Mouse (Mus musculus): ENCODE results near the gene Limch1. TPM values are rescaled to one million over a fixed set of nuclear protein-coding genes. Genes with fewer than 3 reads are reported as not detected.

Limch1 gene
- polyA plus RNA-seq, 1 experiment from 2014 or later: 22.2 TPM

DNA sequence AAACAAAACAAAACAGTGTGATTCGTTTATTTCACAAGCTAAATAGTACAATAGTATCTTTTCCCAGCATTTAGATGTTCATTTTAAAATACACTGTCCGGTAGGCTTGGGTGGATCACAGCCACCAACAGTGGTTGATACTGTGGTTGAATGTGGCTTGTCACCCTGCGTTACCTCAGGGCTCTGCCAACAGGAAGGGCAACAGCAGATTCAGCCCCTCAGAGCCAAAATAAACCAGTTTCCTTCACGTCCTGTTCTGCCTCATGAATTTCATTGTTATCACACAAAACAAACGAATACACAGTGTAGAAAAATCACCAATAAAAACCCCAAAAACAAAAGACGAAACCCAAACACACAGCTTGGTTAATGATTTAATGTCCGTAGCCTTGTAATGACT is 102.5 kb downstream of the Limch1 start:
- H3K36me3 ChIP-seq (ENCODE audit: control insufficient read depth, insufficient read depth): no peaks in the 10 kb centered on the region
- no peak overlapping the region for H3K4me3 ChIP-seq (ENCODE audit: low read length)
- 55% methylated on average over 7 of the region's 7 CpGs for WGBS
- H3K27me3 ChIP-seq (ENCODE audit: control insufficient read depth, insufficient read depth, low read length): no peaks in the 10 kb centered on the region
- H3K9me3 ChIP-seq (replicated peaks; ENCODE audit: control insufficient read depth, low read length): no peaks in the 10 kb centered on the region
- no peak overlapping the region for H3K27ac ChIP-seq (ENCODE audit: low read length)
- no peaks in the 10 kb centered on the region; the same call in 1 of the 2 replicates for H3K4me1 ChIP-seq (ENCODE audit: control insufficient read depth, insufficient read depth, low read length)
- no peak overlapping the region for H3K4me2 ChIP-seq (ENCODE audit: low read depth, low read length)
- ATAC-seq (replicated peaks; ENCODE audit: extremely low read depth, insufficient read depth, low FRiP score): no peak; the same call in 1 of the 2 replicates
- H3K9ac ChIP-seq (ENCODE audit: low read length): no peak overlapping the region

DNA sequence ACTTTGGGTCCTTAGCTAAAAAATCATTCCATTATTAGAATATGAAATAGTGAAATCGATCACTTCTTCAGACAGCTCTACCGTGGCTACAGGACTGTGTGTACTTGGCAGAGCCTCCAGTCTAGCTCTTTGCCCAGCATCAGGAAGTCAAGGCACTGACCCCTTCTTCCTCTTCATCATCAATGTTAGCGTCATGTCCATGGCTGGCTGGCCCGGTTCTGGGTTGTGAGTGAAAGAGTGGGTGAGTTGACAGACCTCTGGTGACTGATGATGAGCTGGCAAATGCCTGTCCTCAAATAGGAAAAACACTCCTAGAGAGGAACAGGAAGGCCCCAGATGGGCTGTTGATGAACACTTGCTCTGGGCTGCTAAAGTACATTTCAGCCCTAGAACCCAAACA is 103.5 kb downstream of the Limch1 start:
- H3K9me3 ChIP-seq (replicated peaks; ENCODE audit: control insufficient read depth, low read length): no peaks in the 10 kb centered on the region
- H3K27me3 ChIP-seq (ENCODE audit: control insufficient read depth, insufficient read depth, low read length): no peaks in the 10 kb centered on the region
- H3K36me3 ChIP-seq (ENCODE audit: control insufficient read depth, insufficient read depth): no peaks in the 10 kb centered on the region
- WGBS: 50% methylated on average over 4 of the region's 4 CpGs
- no peaks in the 10 kb centered on the region for H3K4me1 ChIP-seq (ENCODE audit: control insufficient read depth, insufficient read depth, low read length)
- no peak overlapping the region for H3K9ac ChIP-seq (ENCODE audit: low read length)
- no peak for ATAC-seq (replicated peaks; ENCODE audit: extremely low read depth, insufficient read depth, low FRiP score)
- no peak overlapping the region for H3K27ac ChIP-seq (ENCODE audit: low read length)
- no peak overlapping the region for H3K4me3 ChIP-seq (ENCODE audit: low read length)
- H3K4me2 ChIP-seq (ENCODE audit: low read depth, low read length): no peak overlapping the region

DNA sequence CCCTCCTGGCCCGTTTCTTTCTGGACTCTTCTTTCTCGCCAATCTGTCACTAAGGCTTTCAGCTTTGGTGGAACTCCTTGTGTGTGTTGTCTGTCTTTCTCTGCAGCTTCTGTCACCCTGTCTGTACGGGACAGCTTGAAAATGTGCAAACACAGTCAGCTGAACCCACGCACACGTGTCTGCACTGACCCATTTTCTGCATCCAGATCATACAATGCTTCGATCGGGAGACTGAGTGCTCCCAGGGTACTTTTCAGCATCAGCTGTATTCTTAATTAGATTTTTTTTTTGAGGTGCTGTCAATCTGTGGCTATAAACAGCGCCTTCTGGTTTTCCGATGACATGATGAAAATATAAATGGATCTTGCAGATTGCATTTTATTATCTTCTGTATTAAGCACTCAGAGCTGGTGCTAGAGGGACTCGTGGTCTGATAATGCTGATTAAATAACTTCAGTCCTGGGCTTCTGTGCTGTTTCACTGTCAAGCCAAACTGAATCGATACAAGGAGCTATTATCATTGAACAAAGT is 105.2 kb downstream of the Limch1 start:
- H3K27ac ChIP-seq (ENCODE audit: low read length): no peak overlapping the region
- H3K9ac ChIP-seq (ENCODE audit: low read length): no peak overlapping the region
- H3K4me1 ChIP-seq (ENCODE audit: control insufficient read depth, insufficient read depth, low read length): no peaks in the 10 kb centered on the region
- no peaks in the 10 kb centered on the region for H3K36me3 ChIP-seq (ENCODE audit: control insufficient read depth, insufficient read depth)
- 60% methylated on average over 11 of the region's 11 CpGs for WGBS
- H3K9me3 ChIP-seq (replicated peaks; ENCODE audit: control insufficient read depth, low read length): no peaks in the 10 kb centered on the region
- no peaks in the 10 kb centered on the region for H3K27me3 ChIP-seq (ENCODE audit: control insufficient read depth, insufficient read depth, low read length)
- ATAC-seq (replicated peaks; ENCODE audit: extremely low read depth, insufficient read depth, low FRiP score): no peak
- no peak overlapping the region for H3K4me2 ChIP-seq (ENCODE audit: low read depth, low read length)
- no peak overlapping the region for H3K4me3 ChIP-seq (ENCODE audit: low read length)

DNA sequence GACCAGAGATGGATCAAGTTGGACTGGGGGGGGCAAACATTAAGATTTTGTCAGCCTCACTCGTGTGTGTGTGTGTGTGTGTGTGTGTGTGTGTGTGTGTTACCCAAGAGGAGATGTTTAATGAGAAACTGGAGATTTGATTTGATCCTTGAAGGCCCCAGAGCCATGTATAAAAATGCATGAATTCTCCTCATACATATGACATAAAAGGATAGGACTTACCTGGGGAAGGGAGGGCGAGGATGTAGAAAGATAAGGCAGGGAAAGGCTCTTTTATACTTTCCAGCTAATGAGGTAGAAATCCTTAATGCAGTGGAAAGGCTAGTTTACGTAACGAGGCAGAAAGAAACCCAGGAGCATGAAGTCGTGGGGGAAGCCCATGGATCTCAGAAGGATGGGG is 106.1 kb downstream of the Limch1 start:
- no peak for ATAC-seq (replicated peaks; ENCODE audit: extremely low read depth, insufficient read depth, low FRiP score)
- 80% methylated on average over 5 of the region's 5 CpGs for WGBS
- Histone ChIP-seq H3K9me3 (replicated peaks; ENCODE audit: control insufficient read depth, low read length) (no peaks in the 10 kb centered on the region), H3K27me3 (ENCODE audit: control insufficient read depth, insufficient read depth, low read length) (no peaks in the 10 kb centered on the region), H3K4me1 (ENCODE audit: control insufficient read depth, insufficient read depth, low read length) (no peaks in the 10 kb centered on the region), H3K4me3 (ENCODE audit: low read length) (no peak overlapping the region), H3K27ac (ENCODE audit: low read length) (no peak overlapping the region), H3K36me3 (ENCODE audit: control insufficient read depth, insufficient read depth) (no peaks in the 10 kb centered on the region), H3K4me2 (ENCODE audit: low read depth, low read length) (no peak overlapping the region), H3K9ac (ENCODE audit: low read length) (no peak overlapping the region)

DNA sequence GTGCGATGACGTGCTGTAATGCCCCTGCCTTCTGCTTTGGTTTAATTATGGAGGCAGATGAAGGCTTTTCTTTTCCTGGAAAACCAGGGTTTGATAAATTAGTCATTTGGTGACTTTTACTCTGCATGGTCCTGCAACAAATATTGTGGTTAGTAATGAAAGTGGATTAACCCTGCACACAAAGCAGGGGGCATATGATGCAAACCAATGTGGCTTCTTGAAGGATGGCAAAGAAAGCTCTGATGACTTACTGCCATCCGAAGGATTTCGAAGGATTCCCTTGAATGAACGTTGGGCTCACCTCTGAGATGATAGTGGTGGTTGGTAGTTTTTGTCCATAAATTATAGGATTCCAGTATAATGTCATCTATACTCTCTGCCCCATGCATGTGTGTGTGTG is 108.6 kb downstream of the Limch1 start:
- Histone ChIP-seq H3K9ac (ENCODE audit: low read length) (no peak overlapping the region), H3K4me1 (ENCODE audit: control insufficient read depth, insufficient read depth, low read length) (no peaks in the 10 kb centered on the region), H3K27me3 (ENCODE audit: control insufficient read depth, insufficient read depth, low read length) (no peaks in the 10 kb centered on the region), H3K4me2 (ENCODE audit: low read depth, low read length) (no peak overlapping the region), H3K4me3 (ENCODE audit: low read length) (no peak overlapping the region), H3K9me3 (replicated peaks; ENCODE audit: control insufficient read depth, low read length) (no peaks in the 10 kb centered on the region), H3K27ac (ENCODE audit: low read length) (no peak overlapping the region), H3K36me3 (ENCODE audit: control insufficient read depth, insufficient read depth) (no peaks in the 10 kb centered on the region)
- 91% methylated on average over 5 of the region's 5 CpGs for WGBS
- no peak for ATAC-seq (replicated peaks; ENCODE audit: extremely low read depth, insufficient read depth, low FRiP score)

DNA sequence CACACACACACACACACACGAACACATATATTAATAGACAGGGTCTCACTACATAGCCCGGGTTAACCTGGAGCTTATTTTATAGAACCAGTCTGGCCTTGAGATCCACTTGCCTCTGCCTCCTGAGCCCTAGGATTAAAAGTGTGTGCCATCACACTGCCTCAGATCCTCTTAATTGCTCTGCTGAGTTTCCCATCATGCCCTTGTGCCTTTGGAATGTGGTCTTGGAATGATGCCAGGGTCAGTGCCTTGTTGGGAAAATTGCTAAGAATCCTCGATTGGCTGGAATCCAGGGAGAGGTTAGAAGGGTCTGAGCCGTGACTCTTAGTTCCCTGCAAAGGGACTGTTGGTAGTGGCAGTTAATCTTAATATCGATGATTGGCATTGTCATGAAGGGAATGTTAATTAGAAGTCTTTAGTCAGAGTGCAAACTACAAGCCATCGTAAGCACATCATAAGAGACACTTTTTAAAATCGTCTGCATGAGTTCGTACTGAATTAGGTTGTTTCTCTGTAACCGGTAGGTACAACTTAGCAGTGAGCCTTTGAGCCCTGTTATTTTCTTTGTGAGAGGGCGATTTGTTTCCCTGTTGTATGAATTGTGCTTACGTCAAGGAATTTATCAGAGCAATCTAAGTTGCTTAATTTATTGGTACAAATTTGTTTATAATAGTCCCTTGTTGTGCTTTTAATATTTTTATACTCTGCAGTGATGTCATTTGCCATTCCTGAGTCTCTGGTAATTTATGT is 109.9 kb downstream of the Limch1 start:
- Histone ChIP-seq H3K36me3 (ENCODE audit: control insufficient read depth, insufficient read depth) (no peaks in the 10 kb centered on the region), H3K27me3 (ENCODE audit: control insufficient read depth, insufficient read depth, low read length) (no peaks in the 10 kb centered on the region), H3K4me2 (ENCODE audit: low read depth, low read length) (no peak overlapping the region), H3K4me1 (ENCODE audit: control insufficient read depth, insufficient read depth, low read length) (no peaks in the 10 kb centered on the region), H3K27ac (ENCODE audit: low read length) (no peak overlapping the region), H3K9ac (ENCODE audit: low read length) (no peak overlapping the region), H3K4me3 (ENCODE audit: low read length) (no peak overlapping the region), H3K9me3 (replicated peaks; ENCODE audit: control insufficient read depth, low read length) (no peaks in the 10 kb centered on the region)
- WGBS: 62% methylated on average over 11 of the region's 11 CpGs
- ATAC-seq (replicated peaks; ENCODE audit: extremely low read depth, insufficient read depth, low FRiP score): no peak

DNA sequence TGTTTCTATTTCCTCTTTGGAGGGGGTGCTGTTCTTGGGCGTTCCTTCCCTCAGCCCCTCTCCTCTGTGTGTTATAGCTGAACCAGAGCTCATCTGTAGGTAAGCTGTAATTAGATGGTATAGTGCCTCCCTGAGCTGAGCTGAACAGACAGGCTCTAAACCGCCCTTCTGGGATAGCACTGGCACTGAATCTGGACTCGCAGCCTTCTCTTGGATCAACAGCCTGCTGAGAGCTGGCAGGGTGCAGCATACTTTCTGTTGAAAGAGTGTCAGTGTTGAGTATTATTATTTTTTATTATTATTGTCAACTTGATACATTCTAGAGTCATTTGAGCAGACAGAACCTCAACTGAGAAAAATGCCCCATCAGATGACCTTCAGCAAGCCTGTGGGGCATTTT is 113.9 kb downstream of the Limch1 start:
- H3K27ac ChIP-seq (ENCODE audit: low read length): no peak overlapping the region
- no peak for ATAC-seq (replicated peaks; ENCODE audit: extremely low read depth, insufficient read depth, low FRiP score)
- WGBS: 94% methylated on average over 3 of the region's 3 CpGs
- peaks cover 12% of the 10 kb centered on the region for H3K4me1 ChIP-seq (ENCODE audit: control insufficient read depth, insufficient read depth, low read length)
- H3K4me2 ChIP-seq (ENCODE audit: low read depth, low read length): no peak overlapping the region
- H3K9ac ChIP-seq (ENCODE audit: low read length): no peak overlapping the region
- no peaks in the 10 kb centered on the region for H3K36me3 ChIP-seq (ENCODE audit: control insufficient read depth, insufficient read depth)
- H3K9me3 ChIP-seq (replicated peaks; ENCODE audit: control insufficient read depth, low read length): no peaks in the 10 kb centered on the region
- H3K4me3 ChIP-seq (ENCODE audit: low read length): no peak overlapping the region
- H3K27me3 ChIP-seq (ENCODE audit: control insufficient read depth, insufficient read depth, low read length): no peaks in the 10 kb centered on the region

DNA sequence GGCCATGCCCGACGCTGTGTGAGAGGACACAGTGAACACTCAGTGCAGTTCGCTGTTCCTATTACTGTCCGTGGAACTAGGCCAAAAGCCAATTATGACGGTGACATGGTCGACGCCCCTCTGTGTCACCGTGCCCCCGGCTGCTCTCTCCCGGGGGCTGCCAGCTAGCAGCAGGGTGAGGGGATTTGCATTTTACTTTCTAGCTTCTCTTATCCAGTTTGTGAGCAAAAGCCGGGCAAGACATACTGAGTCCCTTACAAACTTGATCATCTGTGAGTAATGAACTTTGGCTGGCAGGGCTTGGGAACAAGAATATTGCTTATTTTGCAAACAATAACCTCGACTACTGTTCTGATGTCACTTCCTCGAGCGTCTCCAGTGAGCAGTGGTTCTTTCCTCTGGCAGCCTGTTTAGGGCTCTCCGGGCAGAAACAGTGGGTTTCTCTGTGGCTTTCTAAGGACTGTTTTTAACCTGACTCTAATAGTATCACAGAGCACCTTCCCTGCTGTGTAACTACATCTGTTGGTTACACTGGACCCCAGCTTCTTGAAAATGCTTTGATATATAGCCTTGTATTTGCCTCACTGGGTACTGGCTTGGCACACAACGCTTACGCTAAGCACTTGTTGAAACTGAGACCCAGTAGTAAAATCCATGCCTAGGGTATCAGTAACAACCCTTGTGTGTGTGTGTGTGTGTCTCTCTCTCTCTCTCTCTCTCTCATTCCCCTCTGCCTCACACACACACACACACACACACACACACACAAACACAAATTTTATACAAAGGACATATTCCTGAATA is 115.8 kb downstream of the Limch1 start:
- Histone ChIP-seq H3K4me2 (ENCODE audit: low read depth, low read length) (peak overlapping the region; percentile 24; the same call in 1 of the 2 replicates), H3K27ac (ENCODE audit: low read length) (no peak overlapping the region), H3K9ac (ENCODE audit: low read length) (no peak overlapping the region), H3K4me3 (ENCODE audit: low read length) (no peak overlapping the region), H3K27me3 (ENCODE audit: control insufficient read depth, insufficient read depth, low read length) (no peaks in the 10 kb centered on the region), H3K36me3 (ENCODE audit: control insufficient read depth, insufficient read depth) (no peaks in the 10 kb centered on the region), H3K4me1 (ENCODE audit: control insufficient read depth, insufficient read depth, low read length) (peaks cover 12% of the 10 kb centered on the region), H3K9me3 (replicated peaks; ENCODE audit: control insufficient read depth, low read length) (no peaks in the 10 kb centered on the region)
- ATAC-seq (replicated peaks; ENCODE audit: extremely low read depth, insufficient read depth, low FRiP score): no peak; the same call in 1 of the 2 replicates
- 28% methylated on average over 17 of the region's 17 CpGs for WGBS

DNA sequence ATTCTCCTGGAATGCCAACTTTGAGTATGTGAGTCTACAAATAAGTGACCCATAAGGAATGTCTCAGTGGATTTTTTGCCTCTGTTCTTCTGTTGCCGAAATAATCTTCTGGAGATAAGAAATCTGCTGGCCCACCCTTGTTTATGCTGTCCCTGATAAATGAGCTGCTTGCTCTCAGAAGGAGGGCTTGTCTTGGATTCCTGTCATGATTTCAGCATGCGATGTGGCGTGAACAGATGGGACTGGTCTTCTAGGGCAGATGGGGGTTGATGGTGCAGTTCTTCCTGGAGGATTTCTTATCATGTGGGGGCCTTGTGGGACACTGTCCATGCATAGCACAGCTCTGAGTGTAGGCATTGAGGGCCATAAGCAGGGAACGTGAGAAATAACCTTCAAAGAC is 116.5 kb downstream of the Limch1 start:
- peaks cover 12% of the 10 kb centered on the region for H3K4me1 ChIP-seq (ENCODE audit: control insufficient read depth, insufficient read depth, low read length)
- no peaks in the 10 kb centered on the region for H3K36me3 ChIP-seq (ENCODE audit: control insufficient read depth, insufficient read depth)
- no peak overlapping the region for H3K9ac ChIP-seq (ENCODE audit: low read length)
- no peaks in the 10 kb centered on the region for H3K27me3 ChIP-seq (ENCODE audit: control insufficient read depth, insufficient read depth, low read length)
- no peak for ATAC-seq (replicated peaks; ENCODE audit: extremely low read depth, insufficient read depth, low FRiP score)
- WGBS: 34% methylated on average over 4 of the region's 4 CpGs
- H3K4me3 ChIP-seq (ENCODE audit: low read length): no peak overlapping the region
- no peaks in the 10 kb centered on the region for H3K9me3 ChIP-seq (replicated peaks; ENCODE audit: control insufficient read depth, low read length)
- H3K4me2 ChIP-seq (ENCODE audit: low read depth, low read length): no peak overlapping the region
- no peak overlapping the region for H3K27ac ChIP-seq (ENCODE audit: low read length)

All from heart, embryonic 16.5 days (tissue).